Mouse (Mus musculus) heart, embryonic 10.5 days (tissue): ENCODE measurements around the gene Kptn. TPM values are rescaled to one million over a fixed set of nuclear protein-coding genes. Genes with fewer than 3 reads are reported as not detected.

Experiments
- DNase-seq: peaks from one replicate; pipeline ENCODE4 v3.0.0-alpha.2; 2017; ENCODE audit warnings: low spot score
- H3K27ac ChIP-seq: fragments of 300-500 bp; sonication (generic); 2 replicates; pipeline ENCODE4 v1.5.1; 2016; ENCODE audit warnings: mild to moderate bottlenecking
- H3K27me3 ChIP-seq: fragments of 300-500 bp; sonication (generic); 2 replicates; pipeline ENCODE4 v1.6.1; 2016; ENCODE audit warnings: mild to moderate bottlenecking; ENCODE audit not compliant: poor library complexity, insufficient read depth, severe bottlenecking
- H3K36me3 ChIP-seq: fragments of 300-500 bp; sonication (generic); 2 replicates; pipeline ENCODE4 v1.6.1; 2016; ENCODE audit warnings: mild to moderate bottlenecking, moderate library complexity
- H3K4me1 ChIP-seq: fragments of 300-500 bp; sonication (generic); 2 replicates; pipeline ENCODE4 v1.6.1; 2016; ENCODE audit warnings: mild to moderate bottlenecking
- H3K4me3 ChIP-seq: fragments of 300-500 bp; sonication (generic); 2 replicates; pipeline ENCODE4 v1.5.1; 2016; ENCODE audit warnings: mild to moderate bottlenecking, moderate library complexity
- H3K9me3 ChIP-seq: fragments of 300-500 bp; sonication (generic); 2 replicates; pipeline ENCODE4 v1.6.1; 2016; ENCODE audit warnings: mild to moderate bottlenecking, moderate library complexity
- WGBS: fragments of 180-500 bp; shearing (Covaris S2); methylation state at CpG from one replicate; pipeline ENCODE4 v1.1.7; 2016; 5-methylcytosine and 5-hydroxymethylcytosine counted together
- polyA plus RNA-seq: library from polyadenylated mRNA; unstranded; fragments of >200 nt; fragmentation: Nextera tagmentation; extraction: Ambion mirVana; gene quantifications from 2 replicates; pipeline ENCODE4 v1.2.1, GENCODE M21; 2016

The Kptn gene
- polyA plus RNA-seq, 1 experiment from 2014 or later = 31.6 TPM

DNA sequence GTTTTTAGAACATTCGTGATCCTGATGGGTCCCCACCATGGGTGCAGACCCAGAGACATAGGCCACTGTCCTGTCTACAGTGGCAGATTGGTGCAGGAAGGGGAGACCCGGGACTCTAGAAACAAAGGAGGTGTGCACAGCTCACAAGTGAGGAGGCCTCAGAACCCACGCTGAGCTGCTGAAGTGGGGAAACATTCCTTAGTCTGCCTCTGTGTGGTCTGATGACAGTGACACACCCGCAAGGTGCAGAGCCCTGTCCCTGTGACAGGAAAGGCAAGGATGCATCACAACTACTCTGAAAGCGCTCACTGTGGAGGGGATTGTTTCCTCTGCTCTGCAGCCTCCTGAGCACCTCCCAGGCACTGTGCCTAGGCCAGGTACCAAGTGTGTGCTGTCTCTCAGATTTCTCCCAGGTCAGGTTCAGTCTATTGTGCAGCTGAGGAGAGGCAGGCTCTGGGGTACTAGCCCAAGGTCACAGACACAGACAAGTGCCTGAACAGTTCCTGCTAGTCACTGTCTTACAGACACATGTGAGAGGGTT lies 16.9 kb upstream of the Kptn start:
- Histone ChIP-seq H3K4me1 (peaks cover 36% of the 10 kb centered on the region), H3K27me3 (no peaks in the 10 kb centered on the region), H3K36me3 (peaks cover 53% of the 10 kb centered on the region), H3K9me3 (no peaks in the 10 kb centered on the region), H3K27ac (no peak overlapping the region), H3K4me3 (no peak overlapping the region)
- 82% methylated on average over 5 of the region's 5 CpGs for WGBS
- DNase-seq = no peak

DNA sequence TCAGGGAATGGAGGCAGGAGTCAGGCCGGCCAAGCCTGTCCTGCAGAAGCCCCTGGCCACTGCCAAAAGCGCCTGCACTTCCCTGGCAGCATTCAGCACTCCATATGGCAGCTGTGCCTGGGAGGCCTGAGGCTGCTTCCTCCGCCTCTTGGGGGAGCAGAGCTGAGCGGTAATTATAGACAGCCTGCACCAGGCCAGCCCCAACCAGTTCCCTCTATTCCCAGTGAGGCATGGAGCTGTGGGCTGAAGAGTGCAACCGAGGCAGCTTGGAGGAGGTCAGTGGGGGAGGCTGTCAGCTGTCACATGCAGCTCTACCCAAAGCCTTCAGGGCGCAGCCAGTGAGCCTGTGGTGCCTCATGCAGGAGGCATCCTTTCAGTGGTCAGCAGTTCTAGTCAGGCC lies 15.9 kb upstream of the Kptn start:
- Histone ChIP-seq H3K4me1 (peaks cover 36% of the 10 kb centered on the region), H3K36me3 (peaks cover 63% of the 10 kb centered on the region), H3K27me3 (no peaks in the 10 kb centered on the region), H3K4me3 (no peak overlapping the region), H3K27ac (no peak overlapping the region), H3K9me3 (no peaks in the 10 kb centered on the region)
- DNase-seq = no peak
- WGBS = 74% methylated on average over 6 of the region's 6 CpGs

DNA sequence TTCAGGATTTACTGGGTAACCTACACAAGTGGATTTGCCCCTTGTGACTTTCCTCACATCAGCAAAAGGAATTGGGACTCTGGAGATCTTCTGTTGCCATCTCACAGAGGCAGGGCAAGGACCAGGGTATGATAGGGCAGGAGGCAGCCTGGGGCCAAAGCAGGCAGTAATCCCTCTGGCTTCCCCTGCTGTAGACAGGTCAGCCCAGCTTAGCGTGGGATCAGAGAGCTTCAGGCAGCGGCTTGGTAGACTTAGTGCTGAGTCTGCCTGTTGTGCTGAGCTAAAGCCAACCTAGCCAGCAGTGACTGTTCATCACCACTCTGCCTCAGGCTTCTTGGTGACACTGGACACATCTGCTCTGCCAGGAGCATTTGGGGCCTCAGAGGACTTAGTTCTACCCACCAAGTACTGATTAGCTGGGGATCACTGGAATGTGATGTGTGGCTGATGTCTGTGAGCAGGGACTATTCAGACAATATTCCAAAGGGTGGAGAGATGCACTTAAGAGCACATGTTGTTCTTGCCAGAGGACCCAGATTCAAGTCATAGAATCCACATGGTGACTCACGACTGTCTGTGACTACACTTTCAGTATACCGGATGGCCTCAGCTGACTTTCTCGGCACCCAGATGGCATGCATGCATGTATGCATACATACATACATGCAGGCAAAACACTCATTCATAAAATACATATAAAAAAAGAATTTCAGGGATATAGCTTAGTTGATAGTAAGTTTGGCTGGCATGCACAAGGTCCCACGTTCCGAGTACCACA lies 14.9 kb upstream of the Kptn start:
- 89% methylated on average over 7 of the region's 7 CpGs for WGBS
- H3K9me3 ChIP-seq = no peaks in the 10 kb centered on the region
- peaks cover 73% of the 10 kb centered on the region for H3K36me3 ChIP-seq
- peaks cover 28% of the 10 kb centered on the region for H3K4me1 ChIP-seq
- no peak overlapping the region for H3K27ac ChIP-seq
- no peak overlapping the region for H3K4me3 ChIP-seq
- H3K27me3 ChIP-seq = no peaks in the 10 kb centered on the region
- DNase-seq = no peak

DNA sequence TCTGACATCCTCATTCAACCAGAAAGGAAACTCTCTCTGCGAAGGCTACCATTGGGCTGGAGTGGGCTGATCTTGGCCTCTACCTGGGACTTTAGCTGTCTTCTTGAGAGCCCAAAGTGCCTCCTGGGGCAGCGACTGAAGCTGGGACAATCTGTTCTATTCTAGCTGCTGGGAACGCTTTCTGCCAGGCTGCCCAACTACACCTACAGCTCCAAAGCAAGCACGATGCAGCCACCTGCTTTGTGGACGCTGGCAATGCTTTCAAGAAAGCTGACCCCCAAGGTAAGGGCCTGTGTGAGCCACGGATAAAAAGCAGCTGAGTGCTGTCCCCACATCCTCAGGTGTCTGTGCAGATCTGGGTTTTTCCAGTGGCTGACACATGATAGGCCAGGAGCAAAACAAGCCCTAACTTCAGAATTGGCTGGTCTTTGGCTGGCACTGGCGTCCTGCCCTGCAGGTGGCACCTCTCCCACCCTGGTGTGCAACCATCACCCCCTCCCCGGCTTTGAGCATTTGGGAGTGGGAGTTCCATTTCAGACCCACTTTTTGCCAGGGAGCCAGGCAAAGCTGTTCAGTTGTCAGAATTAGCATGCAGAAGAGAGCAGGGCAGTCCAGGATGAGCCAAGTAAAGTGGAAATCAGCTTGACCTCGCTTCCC lies 10.7 kb upstream of the Kptn start:
- 88% methylated on average over 9 of the region's 9 CpGs for WGBS
- H3K36me3 ChIP-seq = peaks cover 86% of the 10 kb centered on the region

DNA sequence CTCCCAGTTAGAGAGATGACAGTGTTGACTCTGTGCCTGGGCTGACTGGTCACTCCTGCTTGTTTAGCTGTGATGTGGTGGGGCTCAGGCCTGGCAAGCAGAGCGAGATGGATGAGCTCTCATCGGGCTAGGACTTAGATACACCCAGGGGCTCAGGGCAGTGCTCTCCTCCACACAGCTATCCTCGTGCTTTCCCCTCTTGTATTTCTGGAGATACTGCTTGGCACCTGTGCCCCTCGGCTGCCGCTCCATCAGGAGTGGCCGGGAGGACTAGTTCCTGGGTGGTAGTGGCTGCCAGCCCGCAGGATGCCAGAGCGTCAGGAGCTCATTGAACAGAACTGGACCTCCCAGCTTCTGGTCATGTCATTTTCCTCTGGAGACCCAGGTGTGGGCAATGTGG lies 9.5 kb upstream of the Kptn start:
- WGBS = 91% methylated on average over 8 of the region's 8 CpGs
- no peak for DNase-seq
- Histone ChIP-seq H3K27me3 (no peaks in the 10 kb centered on the region), H3K36me3 (peaks cover 86% of the 10 kb centered on the region), H3K27ac (no peak overlapping the region), H3K9me3 (no peaks in the 10 kb centered on the region), H3K4me3 (no peak overlapping the region), H3K4me1 (no peaks in the 10 kb centered on the region)

More for the DNA sequence above, 10.7 kb upstream of the Kptn start:
- H3K4me3 ChIP-seq = no peak overlapping the region
- no peaks in the 10 kb centered on the region for H3K9me3 ChIP-seq
- no peak for DNase-seq
- H3K27me3 ChIP-seq = no peaks in the 10 kb centered on the region
- no peaks in the 10 kb centered on the region for H3K4me1 ChIP-seq
- H3K27ac ChIP-seq = no peak overlapping the region

DNA sequence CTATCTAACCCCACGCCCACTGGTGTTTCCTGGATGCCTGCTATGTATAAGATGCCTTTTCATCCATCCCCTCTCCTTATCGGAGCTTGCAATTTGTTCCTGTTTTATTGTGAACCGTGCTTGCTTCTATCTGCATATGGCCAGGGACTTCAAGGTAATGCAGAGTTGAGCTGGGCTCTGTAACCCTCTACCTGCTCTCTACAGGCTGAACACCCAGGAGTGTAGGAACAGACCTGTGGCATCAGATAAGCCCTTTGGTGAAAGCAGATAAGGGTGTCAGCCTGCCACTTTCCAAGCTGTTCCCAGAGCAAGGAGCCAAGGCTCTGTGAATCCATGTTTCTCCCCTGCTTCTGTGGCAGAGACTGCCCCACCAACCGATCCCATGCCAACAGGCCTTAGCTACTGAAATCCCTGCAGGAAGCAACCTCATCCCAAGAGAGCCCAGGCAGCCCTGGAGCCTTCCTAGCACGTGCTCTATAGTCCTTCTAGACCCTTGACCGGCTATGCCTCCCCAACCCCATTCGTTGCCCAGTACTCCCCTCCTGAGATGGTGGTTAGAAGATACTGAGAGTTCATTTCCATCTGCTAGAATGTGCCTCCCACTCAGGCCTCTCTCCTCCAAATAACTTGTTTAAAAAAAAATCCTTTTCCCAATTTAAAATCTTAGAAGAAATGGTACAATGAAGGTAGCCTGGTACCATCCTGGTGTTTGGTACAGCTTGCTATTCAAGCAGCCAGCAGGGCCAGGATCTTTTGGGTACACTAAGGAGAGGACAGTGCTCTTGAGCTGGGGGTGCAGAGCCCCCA lies 8.2 kb upstream of the Kptn start:
- Histone ChIP-seq H3K27ac (no peak overlapping the region), H3K36me3 (peaks cover 96% of the 10 kb centered on the region), H3K4me1 (no peaks in the 10 kb centered on the region), H3K27me3 (no peaks in the 10 kb centered on the region), H3K9me3 (no peaks in the 10 kb centered on the region), H3K4me3 (no peak overlapping the region)
- no peak for DNase-seq
- 86% methylated on average over 7 of the region's 7 CpGs for WGBS

DNA sequence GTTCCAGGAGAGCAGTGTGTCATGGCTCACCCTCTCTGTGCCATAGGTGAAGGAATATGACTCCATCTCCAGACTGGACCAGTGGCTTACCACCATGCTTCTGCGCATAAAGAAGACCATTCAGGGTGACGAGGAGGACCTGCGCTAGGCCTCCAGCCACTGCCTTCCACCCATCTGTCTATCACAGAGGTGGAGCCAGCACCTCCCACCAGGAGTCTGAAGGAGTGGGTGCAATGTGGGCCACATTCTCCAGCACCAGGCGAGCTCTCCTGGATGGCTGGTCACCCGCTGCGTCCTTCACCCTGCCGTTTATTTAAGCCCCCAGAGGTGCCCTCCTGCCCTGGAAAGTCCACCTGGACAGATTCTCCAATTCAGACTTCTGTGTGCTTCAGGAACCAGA lies 3.3 kb upstream of the Kptn start:
- peaks cover 8% of the 10 kb centered on the region for H3K4me1 ChIP-seq
- no peaks in the 10 kb centered on the region for H3K27me3 ChIP-seq
- DNase-seq = no peak
- no peaks in the 10 kb centered on the region for H3K9me3 ChIP-seq
- 95% methylated on average over 7 of the region's 7 CpGs for WGBS
- no peak overlapping the region for H3K4me3 ChIP-seq
- H3K27ac ChIP-seq = no peak overlapping the region
- peaks cover 62% of the 10 kb centered on the region for H3K36me3 ChIP-seq

DNA sequence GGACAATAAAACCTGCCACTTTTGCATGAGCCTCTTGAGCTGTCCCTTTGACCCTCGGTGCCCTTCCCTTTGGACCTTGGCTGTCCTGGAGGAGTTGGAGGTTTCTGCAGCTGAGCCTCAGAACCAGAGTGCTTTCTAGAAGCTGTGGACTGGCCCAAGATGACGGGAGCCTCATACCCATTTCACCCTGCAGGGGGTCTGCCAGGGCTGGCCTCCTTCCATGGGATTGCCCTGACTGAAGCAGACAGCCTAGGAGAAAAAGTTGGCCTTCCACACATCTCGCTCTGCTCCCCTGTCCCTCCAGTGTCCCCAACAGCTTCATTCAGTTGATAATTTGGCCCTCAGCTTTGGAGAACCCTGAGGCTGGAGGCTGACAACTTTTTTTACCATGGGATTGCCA lies 2.6 kb upstream of the Kptn start:
- peaks cover 56% of the 10 kb centered on the region for H3K36me3 ChIP-seq

DNA sequence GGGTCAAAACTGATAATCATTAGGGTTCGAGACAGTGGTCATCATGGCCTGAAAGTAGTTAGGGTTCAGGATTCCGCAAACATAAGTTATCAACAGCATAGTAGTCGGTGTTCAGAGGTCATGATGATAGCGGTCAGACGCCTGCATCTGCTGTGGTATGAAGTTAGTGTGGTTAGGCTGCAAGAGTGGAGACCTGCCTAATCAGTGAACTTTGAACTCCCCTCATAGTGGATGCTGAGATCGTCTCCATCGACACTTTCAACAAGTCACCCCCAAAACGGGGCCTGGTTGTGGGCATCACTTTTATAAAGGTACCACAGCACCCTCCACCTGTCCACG lies 536 bp downstream of the Kptn start:
- H3K36me3 ChIP-seq = peaks cover 41% of the 10 kb centered on the region
- peak overlapping the region; percentile 85 for H3K4me3 ChIP-seq
- H3K9me3 ChIP-seq = no peaks in the 10 kb centered on the region
- DNase-seq = no peak
- 43% methylated on average over 9 of the region's 9 CpGs for WGBS
- peaks cover 8% of the 10 kb centered on the region for H3K4me1 ChIP-seq
- H3K27me3 ChIP-seq = no peaks in the 10 kb centered on the region
- H3K27ac ChIP-seq = peak overlapping the region; percentile 97

More for the DNA sequence above, 2.6 kb upstream of the Kptn start:
- Histone ChIP-seq H3K9me3 (no peaks in the 10 kb centered on the region), H3K27me3 (no peaks in the 10 kb centered on the region), H3K4me3 (no peak overlapping the region), H3K27ac (no peak overlapping the region), H3K4me1 (peaks cover 8% of the 10 kb centered on the region)
- 84% methylated on average over 3 of the region's 3 CpGs for WGBS
- no peak for DNase-seq

DNA sequence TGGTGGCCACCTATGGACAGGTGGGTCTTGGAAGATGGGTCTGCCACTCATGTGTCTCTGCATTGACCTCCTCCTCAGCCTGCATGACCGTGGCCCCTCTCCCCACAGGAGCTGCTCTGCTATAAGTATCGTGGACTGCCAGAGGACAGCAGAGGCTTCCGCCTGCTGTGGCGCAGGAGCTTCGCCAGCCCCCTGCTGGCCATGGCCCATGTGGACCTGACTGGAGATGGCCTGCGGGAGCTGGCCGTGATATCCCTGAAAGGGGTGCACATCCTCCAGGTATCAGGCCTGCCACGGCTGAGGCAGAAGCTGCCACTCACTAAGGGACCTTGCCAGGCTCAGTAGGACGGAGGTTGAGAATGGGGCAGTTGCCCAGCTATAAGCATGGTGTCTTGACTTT lies 6.1 kb downstream of the Kptn start:
- H3K9me3 ChIP-seq = no peaks in the 10 kb centered on the region
- H3K36me3 ChIP-seq = peaks cover 40% of the 10 kb centered on the region
- peaks cover 7% of the 10 kb centered on the region; the same call in 1 of the 2 replicates for H3K27me3 ChIP-seq
- WGBS = 77% methylated on average over 9 of the region's 9 CpGs
- peaks cover 23% of the 10 kb centered on the region for H3K4me1 ChIP-seq
- H3K4me3 ChIP-seq = no peak overlapping the region
- DNase-seq = no peak
- H3K27ac ChIP-seq = no peak overlapping the region; the same call in 1 of the 2 replicates

DNA sequence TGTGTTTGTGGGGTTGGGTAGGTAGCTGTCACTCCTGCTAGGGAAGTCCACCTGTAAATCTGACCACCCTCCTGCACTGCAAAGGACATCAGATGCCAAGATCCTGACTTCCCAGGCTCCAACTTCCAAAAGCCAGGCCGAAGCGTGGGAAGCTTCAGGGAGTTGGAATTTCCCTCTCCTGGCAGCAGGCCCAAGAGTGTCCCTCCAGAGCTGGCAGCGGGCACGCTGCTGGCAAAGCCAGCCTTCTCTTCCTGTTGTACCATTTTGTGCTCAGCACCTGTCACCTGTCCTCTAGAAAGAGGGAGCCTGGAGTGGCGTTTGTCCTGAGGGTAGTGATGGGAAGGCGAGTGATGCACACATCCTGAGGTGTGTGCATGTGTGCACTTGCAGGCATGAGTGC lies 8.6 kb downstream of the Kptn start:
- peaks cover 25% of the 10 kb centered on the region; the same call in 1 of the 2 replicates for H3K27me3 ChIP-seq
- no peak overlapping the region for H3K4me3 ChIP-seq
- no peaks in the 10 kb centered on the region for H3K9me3 ChIP-seq
- DNase-seq = no peak
- peaks cover 35% of the 10 kb centered on the region for H3K36me3 ChIP-seq
- WGBS = 70% methylated on average over 6 of the region's 6 CpGs
- no peak overlapping the region for H3K27ac ChIP-seq
- peaks cover 38% of the 10 kb centered on the region for H3K4me1 ChIP-seq

DNA sequence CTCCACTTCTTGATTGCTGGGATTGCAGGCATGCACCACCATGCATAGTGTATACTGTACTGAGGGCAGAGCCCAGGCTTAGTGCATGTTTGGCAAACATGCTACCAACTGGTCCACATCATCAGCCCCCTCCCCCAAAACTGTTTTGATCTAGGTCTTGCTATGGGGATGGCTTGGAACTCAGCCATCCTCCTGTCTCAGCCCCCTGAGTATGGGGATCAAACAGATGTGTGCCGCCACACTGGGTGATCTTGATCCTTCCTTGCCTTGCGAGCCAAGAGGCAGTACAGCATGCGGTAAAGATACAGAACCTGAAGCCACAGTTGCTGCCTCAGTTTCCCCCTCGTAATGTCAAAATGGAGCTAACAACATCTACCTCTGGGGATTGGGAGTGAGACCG lies 9.2 kb downstream of the Kptn start:
- H3K27ac ChIP-seq = peak overlapping the region; percentile 87; the same call in 1 of the 2 replicates
- peaks cover 28% of the 10 kb centered on the region; the same call in 1 of the 2 replicates for H3K27me3 ChIP-seq
- H3K4me1 ChIP-seq = peaks cover 38% of the 10 kb centered on the region
- peak overlapping the region; percentile 75 for H3K4me3 ChIP-seq
- peaks cover 35% of the 10 kb centered on the region for H3K36me3 ChIP-seq
- 50% methylated on average over 5 of the region's 5 CpGs for WGBS
- H3K9me3 ChIP-seq = no peaks in the 10 kb centered on the region
- DNase-seq = no peak
